Mouse (Mus musculus) left cerebral cortex, adult 11 months (tissue): Measurements from ENCODE around the gene Inpp4a.
A peak's percentile ranks its signal among the peaks of the same experiment; 100 is the strongest.

Experiments used
- DNase-seq: peaks from one replicate; pipeline ENCODE4 v3.0.0; 2022; ENCODE audit warnings: low spot score

The Inpp4a gene

GRCm38 (mm10) chr1:37409647-37410046, 110.0 kb downstream of the Inpp4a start:
- no peak for DNase-seq

- no peak for DNase-seq
Measured at GRCm38 (mm10) chr1:37415394-37415793, 115.7 kb downstream of the Inpp4a start.

- no peak for DNase-seq
Measured at GRCm38 (mm10) chr1:37419420-37419819, 119.8 kb downstream of the Inpp4a start.

GRCm38 (mm10) chr1:37427144-37427875, 127.6 kb downstream of the Inpp4a start:
- DNase-seq, result no peak

GRCm38 (mm10) chr1:37428911-37429310, 129.2 kb downstream of the Inpp4a start:
- no peak for DNase-seq

GRCm38 (mm10) chr1:37429366-37430296, 130.0 kb downstream of the Inpp4a start, which contains the start of the genes Coa5 and Unc50:
Coa5 (minus strand) TSS chr1:37430103.
Unc50 (plus strand) TSS chr1:37430139.
- DNase-seq, result peak; percentile 93

GRCm38 (mm10) chr1:37430297-37430840, 130.7 kb downstream of the Inpp4a start:
- DNase-seq, result no peak

- DNase-seq, result no peak
Measured at GRCm38 (mm10) chr1:37436419-37436818, 136.8 kb downstream of the Inpp4a start.

GRCm38 (mm10) chr1:37442848-37443835, 143.5 kb downstream of the Inpp4a start:
- DNase-seq, result no peak

- DNase-seq, result peak; percentile 17
Measured at GRCm38 (mm10) chr1:37448361-37449095, 148.9 kb downstream of the Inpp4a start.

GRCm38 (mm10) chr1:37451270-37451669, 151.6 kb downstream of the Inpp4a start:
- no peak for DNase-seq

- no peak for DNase-seq
Measured at GRCm38 (mm10) chr1:37457546-37457945, 157.9 kb downstream of the Inpp4a start.
